In the genomic region with DNA sequence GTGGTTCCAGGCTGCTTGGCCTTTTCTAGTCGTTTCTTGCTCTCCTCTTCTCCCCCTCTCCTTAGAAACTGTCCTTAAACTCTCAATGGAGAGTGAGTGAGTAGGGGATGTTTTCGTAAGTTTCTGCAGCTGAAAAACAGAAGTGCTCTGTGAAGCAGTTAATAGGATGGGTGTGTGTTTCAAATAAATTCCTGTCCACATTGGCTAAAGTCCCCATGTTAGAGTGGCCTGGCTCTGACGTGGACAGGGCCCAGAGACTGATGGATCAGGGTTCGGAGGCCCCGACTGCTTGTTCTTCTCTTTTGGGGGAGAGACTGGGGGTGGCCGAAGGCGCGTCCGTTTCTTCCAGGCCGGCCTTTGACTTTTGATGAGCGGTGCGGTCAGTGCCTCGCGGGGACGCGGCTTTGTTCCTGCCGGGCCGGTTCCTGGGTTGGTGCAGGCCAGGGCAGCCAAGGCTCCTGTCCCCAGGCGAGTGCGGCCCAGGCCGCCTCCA, we compare ENCODE assay signal across 7 mouse cellular contexts.
DNase-seq lines count a peak whose midpoint lies in the region; ATAC-seq and TF ChIP-seq lines count a peak whose summit lies in the region.

No protein-coding gene starts in this region.

- intact Hi-C loops in left cerebral cortex, postnatal 25 days (cut with DNase I) = loop anchor here (5.0 to 10.0 kb wide), 2 partner anchors 198 to 471 kb away; no protein-coding TSS in a partner anchor

- peak overlapping the region; percentile 95 for H3K4me2 ChIP-seq in intestine, postnatal 0 days (replicated peaks; ENCODE audit: low read depth)

- peaks cover 4% of the 10 kb centered on the region for H3K4me1 ChIP-seq in thymus, adult 2 months (replicated peaks; ENCODE audit: control insufficient read depth, insufficient read depth, low read length)
- peaks cover 99% of the 10 kb centered on the region for H3K4me1 ChIP-seq in forebrain, embryonic 10.5 days
- H3K4me1 ChIP-seq in intestine, postnatal 0 days (replicated peaks; ENCODE audit: control insufficient read depth, insufficient read depth, low read length) = peaks cover 4% of the 10 kb centered on the region; the same call in 1 of the 2 replicates

- ATAC-seq in intestine, postnatal 0 days = no peak
- ATAC-seq in monocyte, adult 5-6 weeks (replicated peaks; ENCODE audit: insufficient number of reproducible peaks, low FRiP score, low TSS enrichment, poor library complexity, severe bottlenecking) = peak; percentile 36; the same call in 1 of the 2 replicates

- H3K27ac ChIP-seq in thymus, adult 2 months (ENCODE audit: control insufficient read depth, insufficient read depth, low read length) = no peak overlapping the region
- peak overlapping the region; percentile 94 for H3K27ac ChIP-seq in forebrain, embryonic 10.5 days
- H3K27ac ChIP-seq in intestine, postnatal 0 days (ENCODE audit: low read depth, low read length) = peak overlapping the region; percentile 86

- H3K36me3 ChIP-seq in thymus, adult 2 months (ENCODE audit: control insufficient read depth, insufficient read depth, low read length) = no peaks in the 10 kb centered on the region
- H3K36me3 ChIP-seq in forebrain, embryonic 10.5 days (replicated peaks) = no peaks in the 10 kb centered on the region
- no peaks in the 10 kb centered on the region for H3K36me3 ChIP-seq in intestine, postnatal 0 days (ENCODE audit: control insufficient read depth, insufficient read depth)

- peak overlapping the region; percentile 29 for H3K4me3 ChIP-seq in thymus, adult 2 months (ENCODE audit: control insufficient read depth, insufficient read depth, low read length)
- H3K4me3 ChIP-seq in forebrain, embryonic 10.5 days = peak overlapping the region; percentile 88
- peak overlapping the region; percentile 80 for H3K4me3 ChIP-seq in intestine, postnatal 0 days (ENCODE audit: low read depth, low read length)

- TF ChIP-seq POLR2A in thymus, adult 2 months (IDR thresholded peaks at IDR 0.05; ENCODE audit: control insufficient read depth, extremely low read depth, insufficient read depth, low read length, poor library complexity) = no peak

- 11% methylated on average over 21 of the region's 21 CpGs for WGBS in thymus, adult 2 months
- under 1% methylated on average over 21 of the region's 21 CpGs for WGBS in forebrain, embryonic 10.5 days
- WGBS in intestine, postnatal 0 days = 6% methylated on average over 21 of the region's 21 CpGs

- no peak for TF ChIP-seq CTCF in thymus, adult 2 months (IDR thresholded peaks at IDR 0.05; ENCODE audit: borderline replicate concordance, control insufficient read depth, extremely low read depth, insufficient read depth, low read length, poor library complexity)
- no peak for TF ChIP-seq CTCF in intestine, postnatal 0 days (IDR thresholded peaks at IDR 0.05; ENCODE audit: low read depth)

- peaks cover 8% of the 10 kb centered on the region; the same call in 1 of the 2 replicates for H3K27me3 ChIP-seq in thymus, adult 2 months (ENCODE audit: control insufficient read depth, insufficient read depth, low read length)
- peaks cover 32% of the 10 kb centered on the region for H3K27me3 ChIP-seq in forebrain, embryonic 10.5 days (ENCODE audit: poor library complexity, severe bottlenecking)
- H3K27me3 ChIP-seq in intestine, postnatal 0 days (replicated peaks; ENCODE audit: control insufficient read depth, insufficient read depth, low read length) = no peaks in the 10 kb centered on the region

- DNase-seq in thymus, adult 2 months = no peak
- DNase-seq in thymus, adult 18-20 months = no peak
- DNase-seq in forebrain, embryonic 10.5 days (ENCODE audit: extremely low spot score, low spot score) = no peak
- no peak for DNase-seq in left cerebral cortex, adult 18-20 months (ENCODE audit: low spot score in 2 of 2)
- no peak for DNase-seq in left cerebral cortex, postnatal 25 days (ENCODE audit: low spot score in 2 of 2)

- peak overlapping the region; percentile 49 for H3K9ac ChIP-seq in intestine, postnatal 0 days (ENCODE audit: low read depth, low read length)

- H3K9me3 ChIP-seq in forebrain, embryonic 10.5 days = no peaks in the 10 kb centered on the region
- no peaks in the 10 kb centered on the region for H3K9me3 ChIP-seq in intestine, postnatal 0 days (ENCODE audit: control insufficient read depth)

Comparison
In these comparisons a context has a peak if more than half of its experiments do, and no peak if none do; other contexts are left out.
1. H3K4me3 ChIP-seq: peak in every context shown above with its lines; median percentile 88 in forebrain, embryonic 10.5 days; 80 in intestine, postnatal 0 days; 29 in thymus, adult 2 months.